Mouse (Mus musculus) granulocyte monocyte progenitor cell, adult 5-6 weeks (primary cell): Measurements from ENCODE around the gene Arhgap18. TPM values are rescaled to one million over a fixed set of nuclear protein-coding genes. Genes with fewer than 3 reads are reported as not detected.

Experiments
- ATAC-seq: replicated peaks from 2 replicates; pipeline ENCODE4 v1.8.0; 2016; ENCODE audit warnings: mild to moderate bottlenecking, moderate TSS enrichment, inconsistent platforms; ENCODE audit not compliant: poor library complexity, severe bottlenecking
- total RNA-seq, 2 experiments: library from RNA; stranded (forward) in 1 of 2; stranded (reverse) in 1 of 2; fragments of 200-712, 200-1000 nt in 1 of 2; fragments of >200 nt in 1 of 2; fragmentation: Nextera tagmentation in 1 of 2; gene quantifications; 2 replicates each; pipeline ENCODE4 v1.2.3; 2014 to 2017

Arhgap18 gene
- total RNA-seq, 2 experiments from 2014 or later: 22.0 to 56.5 TPM

- ATAC-seq: peak; percentile 43; the same call in 1 of the 2 replicates
Measured at GRCm38 (mm10) chr10:26825246-26825889, 72.1 kb downstream of the Arhgap18 start.

GRCm38 (mm10) chr10:26827315-26827714 is 74.1 kb downstream of the Arhgap18 start:
- peak; percentile 33 for ATAC-seq

- ATAC-seq: peak; percentile 70
Measured at GRCm38 (mm10) chr10:26828412-26829137, 75.4 kb downstream of the Arhgap18 start.

- no peak for ATAC-seq
Measured at GRCm38 (mm10) chr10:26832068-26832467, 78.8 kb downstream of the Arhgap18 start.

- ATAC-seq: no peak
Measured at GRCm38 (mm10) chr10:26832669-26833249, 79.5 kb downstream of the Arhgap18 start.

GRCm38 (mm10) chr10:26833393-26833792 is 80.2 kb downstream of the Arhgap18 start:
- no peak for ATAC-seq

- ATAC-seq: no peak
Measured at GRCm38 (mm10) chr10:26849311-26849710, 96.1 kb downstream of the Arhgap18 start.

GRCm38 (mm10) chr10:26849854-26850253 is 96.6 kb downstream of the Arhgap18 start:
- no peak for ATAC-seq

- no peak for ATAC-seq
Measured at GRCm38 (mm10) chr10:26854556-26855100, 101.4 kb downstream of the Arhgap18 start.

GRCm38 (mm10) chr10:26855851-26856535 is 102.8 kb downstream of the Arhgap18 start:
- ATAC-seq: no peak

GRCm38 (mm10) chr10:26857583-26857982 is 104.4 kb downstream of the Arhgap18 start:
- ATAC-seq: no peak

GRCm38 (mm10) chr10:26858537-26858936 is 105.3 kb downstream of the Arhgap18 start:
- ATAC-seq: no peak

GRCm38 (mm10) chr10:26861231-26861630 is 108.0 kb downstream of the Arhgap18 start:
- no peak for ATAC-seq

GRCm38 (mm10) chr10:26862207-26862606 is 109.0 kb downstream of the Arhgap18 start:
- no peak for ATAC-seq

- no peak for ATAC-seq
Measured at GRCm38 (mm10) chr10:26863982-26864381, 110.8 kb downstream of the Arhgap18 start.

- no peak for ATAC-seq
Measured at GRCm38 (mm10) chr10:26870802-26871201, 117.6 kb downstream of the Arhgap18 start.

GRCm38 (mm10) chr10:26877309-26877708 is 124.1 kb downstream of the Arhgap18 start:
- ATAC-seq: no peak

- no peak for ATAC-seq
Measured at GRCm38 (mm10) chr10:26878924-26879600, 125.8 kb downstream of the Arhgap18 start.

GRCm38 (mm10) chr10:26884949-26885348 is 131.7 kb downstream of the Arhgap18 start:
- ATAC-seq: no peak

GRCm38 (mm10) chr10:26889226-26889625 is 136.0 kb downstream of the Arhgap18 start:
- no peak for ATAC-seq
